Mouse (Mus musculus) NIH3T3 (cell line): ENCODE measurements around the gene Psma7.

Source experiments
- DNase-seq: peaks from one replicate; pipeline ENCODE4 v3.0.0-alpha.2; 2012; ENCODE audit warnings: low read depth

Psma7 gene

GRCm38 (mm10) chr2:180001635-180002034 is 40.6 kb downstream of the Psma7 start:
- DNase-seq, result no peak

GRCm38 (mm10) chr2:179998431-179998830 is 43.8 kb downstream of the Psma7 start:
- DNase-seq, result no peak

- DNase-seq, result no peak
Measured at GRCm38 (mm10) chr2:179993071-179993470, 49.2 kb downstream of the Psma7 start.

- no peak for DNase-seq
Measured at GRCm38 (mm10) chr2:179989098-179989497, 53.1 kb downstream of the Psma7 start.

GRCm38 (mm10) chr2:179986437-179987022 is 55.7 kb downstream of the Psma7 start:
- DNase-seq, result no peak
